Mouse (Mus musculus) urinary bladder, postnatal 36 days (tissue): ENCODE measurements around the gene Ccn5.
A peak's percentile ranks its signal among the peaks of the same experiment; 100 is the strongest.

Experiments used
- DNase-seq, 2 experiments: peaks; one replicate each; pipeline ENCODE4 v3.0.0; 2022; ENCODE audit warnings: low spot score in 2 of 2, mixed read lengths in 1 of 2

Ccn5 gene

DNA sequence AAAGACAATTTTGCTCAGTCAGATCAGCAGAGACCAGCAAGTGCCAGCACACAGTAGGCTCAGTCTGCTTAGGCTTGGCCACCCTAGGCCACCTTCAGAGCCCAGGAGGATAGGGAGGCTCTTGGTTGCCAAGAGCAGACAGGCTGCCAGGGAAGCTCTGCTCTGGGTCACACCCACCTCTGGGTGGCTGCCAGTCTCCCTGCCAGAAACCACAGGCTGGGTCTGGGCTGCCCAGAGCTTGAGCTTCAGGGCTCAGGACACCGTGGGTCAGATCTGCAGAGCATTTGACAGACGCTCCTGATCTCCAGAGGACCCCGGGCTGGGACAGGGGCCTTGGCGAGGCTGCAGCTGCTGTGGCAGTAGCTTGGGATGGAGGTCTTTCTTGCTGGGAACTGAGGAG lies at the start of gene Ccn5:
TSS of gene Ccn5 (plus strand) at position 255 of the 400 bp plus-strand sequence.
- DNase-seq = peak; percentile 21 to 79

DNA sequence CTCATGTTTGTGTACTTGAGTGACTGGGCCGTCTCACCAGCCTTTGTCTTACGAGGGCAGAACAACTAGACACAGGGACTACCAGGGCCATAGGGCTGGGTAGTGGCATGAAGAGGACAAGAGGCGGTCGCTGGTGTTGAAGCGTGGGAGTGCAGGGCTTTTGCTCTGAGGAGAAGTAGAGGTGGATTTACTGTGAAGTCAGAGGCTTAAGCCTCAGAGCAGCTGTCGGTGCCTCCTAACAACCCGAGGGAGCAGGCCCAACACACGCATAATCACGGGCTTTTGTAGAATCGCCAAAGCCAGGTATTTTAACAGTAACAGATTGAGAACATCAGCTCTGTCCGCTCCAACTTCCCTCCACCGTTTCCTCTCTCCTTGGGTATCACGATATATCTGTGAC lies 44.0 kb upstream of the Ccn5 start:
- no peak for DNase-seq

DNA sequence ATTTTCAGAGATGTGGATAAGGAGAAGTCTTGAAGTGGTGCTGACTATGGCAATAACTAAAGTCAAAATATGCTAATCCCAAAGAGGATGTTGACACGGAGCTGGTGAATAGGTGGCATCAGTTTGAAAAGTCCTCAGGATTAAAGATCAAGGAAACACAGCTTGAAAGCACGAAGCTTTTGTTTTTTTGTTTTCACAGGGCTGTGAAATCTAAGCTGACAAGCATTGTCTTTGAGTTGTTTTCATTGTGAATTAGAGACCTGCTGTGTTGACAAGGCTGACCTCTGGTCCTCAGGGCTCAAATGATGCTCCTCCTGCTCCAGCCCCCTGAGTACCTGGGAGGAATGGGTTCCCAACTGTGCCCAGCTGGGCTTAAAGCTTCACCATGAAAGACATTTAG lies 43.6 kb upstream of the Ccn5 start:
- DNase-seq = no peak

DNA sequence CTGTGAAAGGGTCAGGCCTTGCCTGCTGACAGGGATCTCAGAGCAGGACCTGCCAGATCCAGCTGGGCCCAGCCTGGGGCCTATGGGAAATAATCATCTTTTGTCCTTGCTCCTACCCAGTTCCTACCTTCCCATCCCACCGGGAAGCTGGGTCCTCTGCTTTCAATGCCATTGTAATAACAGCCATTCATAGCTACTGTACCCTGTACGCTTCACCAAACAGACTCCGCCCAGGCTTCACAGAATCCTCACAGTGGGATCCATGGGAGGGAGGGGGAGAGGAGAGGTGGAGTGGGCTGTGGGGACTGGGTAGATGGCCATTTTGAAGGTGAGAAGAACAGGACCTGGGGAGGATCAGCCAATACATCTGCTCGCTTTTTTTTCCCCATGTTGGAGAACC lies 41.8 kb upstream of the Ccn5 start:
- DNase-seq = no peak

DNA sequence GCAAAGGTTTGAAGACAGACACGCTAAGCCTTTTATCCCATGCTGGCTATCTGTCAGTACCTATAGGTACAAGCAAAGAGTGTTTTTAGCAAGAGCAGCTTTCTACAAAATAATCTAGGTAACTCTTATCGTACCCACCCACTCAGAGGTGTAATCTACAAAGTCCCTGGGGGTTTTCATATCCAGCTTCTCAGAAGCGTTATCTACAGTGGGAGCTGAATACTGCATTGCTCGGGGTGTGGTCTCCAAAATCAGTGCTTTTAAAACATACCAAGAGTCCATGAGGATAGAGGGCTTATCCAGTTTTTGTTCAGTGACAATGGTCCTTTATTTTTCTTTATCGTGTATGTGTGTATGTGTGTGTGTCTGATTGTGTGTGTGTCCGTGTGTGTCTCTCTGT lies 37.3 kb upstream of the Ccn5 start:
- DNase-seq = no peak

DNA sequence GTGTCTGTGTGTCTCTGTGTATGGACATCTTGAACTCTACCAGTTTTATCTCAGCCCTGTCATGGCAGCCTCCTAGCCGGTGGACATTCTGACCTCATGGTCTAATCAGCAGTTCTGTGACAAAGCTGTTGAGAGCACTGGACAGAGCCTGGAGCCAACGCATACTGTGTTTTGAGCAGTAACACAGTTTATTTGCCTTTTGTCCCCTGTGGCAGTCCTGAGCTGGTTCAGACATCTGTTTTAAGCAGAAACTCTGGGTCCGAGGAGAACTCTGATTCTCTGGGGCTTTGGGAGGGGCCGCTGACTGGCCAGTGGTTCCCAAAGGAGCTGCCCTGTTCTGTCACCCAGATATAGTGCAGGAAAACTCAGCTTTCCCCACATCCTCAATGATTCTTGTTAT lies 36.8 kb upstream of the Ccn5 start:
- DNase-seq = no peak

DNA sequence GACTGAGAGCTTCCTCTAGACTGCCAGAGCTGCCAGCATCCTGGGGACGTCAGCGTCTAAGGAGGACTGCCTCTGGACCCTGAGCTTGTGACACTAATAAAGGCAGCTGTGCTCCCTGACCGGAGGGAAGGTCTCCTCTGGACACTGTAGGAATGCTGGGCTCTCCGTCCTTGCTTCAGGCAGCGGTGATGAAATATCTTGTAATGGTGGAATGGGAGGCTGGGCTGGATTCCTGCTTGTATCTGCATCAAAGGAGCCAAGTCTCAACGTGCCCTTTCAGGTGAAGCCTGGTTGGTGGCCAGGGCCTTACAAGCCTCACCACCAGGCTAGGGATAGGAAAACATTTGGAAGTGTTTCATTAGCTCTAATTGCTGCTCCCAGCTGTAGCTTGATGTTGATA lies 33.6 kb upstream of the Ccn5 start:
- no peak for DNase-seq

DNA sequence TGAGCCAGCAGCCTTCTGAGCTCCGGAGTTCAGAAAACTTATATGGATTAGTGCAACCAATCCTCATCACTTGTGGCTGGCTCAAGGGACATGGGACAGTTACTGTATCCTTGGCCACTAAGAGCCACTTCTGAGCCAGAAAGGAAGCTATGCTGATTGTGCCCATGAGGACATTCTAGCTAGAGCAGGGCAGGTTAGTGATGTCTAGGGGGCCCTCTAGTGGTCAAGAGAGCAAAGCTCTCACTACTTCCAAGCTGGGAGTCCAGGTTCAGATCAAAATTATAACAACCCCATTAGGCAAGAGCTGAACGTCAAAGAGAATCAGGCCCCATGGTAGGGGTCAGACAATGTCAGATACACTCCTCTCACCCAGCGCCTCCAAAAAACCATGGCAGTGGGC lies 33.0 kb upstream of the Ccn5 start:
- DNase-seq = peak in 1 of 2 experiments; percentile 31

DNA sequence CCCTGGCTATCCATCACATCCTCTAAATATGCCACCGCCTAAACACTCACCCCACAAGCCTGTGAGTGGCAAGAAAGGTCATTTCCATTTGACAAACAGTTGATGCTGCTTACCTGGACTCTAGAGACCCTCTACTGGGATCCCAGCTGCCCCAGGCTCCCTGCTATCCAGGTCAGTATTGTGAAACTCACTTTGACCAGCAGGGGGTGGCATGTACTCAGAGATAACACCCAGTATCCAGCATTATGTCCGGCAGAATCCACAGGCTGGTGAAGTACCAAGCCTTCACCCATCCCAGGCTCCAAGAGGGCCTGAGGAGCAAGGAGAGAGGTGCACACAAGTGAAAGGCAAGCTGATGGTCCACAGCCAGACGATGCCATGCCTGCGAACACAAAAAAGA lies 32.2 kb upstream of the Ccn5 start:
- DNase-seq = peak; percentile 52 to 71

DNA sequence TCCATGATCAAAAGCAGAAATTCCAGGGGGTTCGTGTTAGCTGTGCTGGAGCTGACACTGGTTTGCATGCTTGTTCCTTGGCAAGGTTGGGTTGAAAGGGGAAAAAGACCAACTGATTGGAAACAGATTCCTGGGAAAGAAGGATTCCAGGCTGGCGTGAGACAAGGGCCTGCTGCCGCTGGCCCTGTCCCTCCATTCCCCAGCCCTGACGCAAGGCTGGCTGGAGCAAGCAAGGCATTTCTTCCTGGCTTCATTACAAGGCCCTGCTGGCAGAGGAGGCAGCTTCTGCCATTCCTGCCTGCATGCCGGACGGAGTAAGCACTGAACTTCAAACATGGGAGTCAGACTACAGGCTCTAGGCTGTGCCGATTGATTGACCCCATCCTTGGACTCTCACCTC lies 22.2 kb upstream of the Ccn5 start:
- peak in 1 of 2 experiments; percentile 60 for DNase-seq

DNA sequence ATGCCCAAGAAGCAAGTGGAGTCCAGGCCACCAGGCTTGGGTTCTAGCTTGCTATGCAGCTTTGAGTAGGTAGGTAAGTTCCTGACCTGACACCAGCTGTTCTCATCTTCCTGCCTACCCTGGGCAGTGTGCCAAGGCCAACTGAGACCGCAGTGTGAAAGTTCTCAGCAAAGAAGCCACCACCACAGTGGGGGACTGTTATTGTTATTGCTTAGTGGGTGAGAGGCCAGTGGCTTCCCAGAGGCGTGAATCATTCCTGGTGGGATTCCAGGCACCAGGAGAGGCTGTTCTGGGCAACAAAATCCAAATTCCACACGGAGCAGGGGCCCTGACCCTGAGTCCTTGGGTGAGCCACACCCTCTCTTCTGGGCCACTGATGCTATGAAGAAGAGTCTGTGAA lies 19.8 kb upstream of the Ccn5 start:
- DNase-seq = peak in 1 of 2 experiments; percentile 27

DNA sequence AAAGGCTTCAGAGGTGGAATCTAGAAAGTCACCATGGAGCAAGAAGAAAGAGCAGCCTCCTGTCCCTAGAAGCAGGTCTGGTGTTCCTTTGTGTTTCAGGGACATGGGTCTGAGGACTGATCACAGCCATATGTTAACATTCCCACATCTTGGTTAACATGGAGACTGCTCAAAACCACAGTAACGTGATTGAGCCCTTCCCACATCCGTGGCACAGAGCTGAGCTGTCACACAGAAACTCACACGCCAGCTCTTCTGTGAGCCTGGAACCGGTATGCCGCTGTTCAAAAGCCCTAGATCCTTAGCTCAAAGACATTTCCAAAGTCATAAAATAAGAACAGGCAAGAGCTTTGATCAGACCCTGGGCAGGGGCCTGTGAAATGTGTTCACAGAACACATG lies 19.3 kb upstream of the Ccn5 start:
- no peak for DNase-seq

DNA sequence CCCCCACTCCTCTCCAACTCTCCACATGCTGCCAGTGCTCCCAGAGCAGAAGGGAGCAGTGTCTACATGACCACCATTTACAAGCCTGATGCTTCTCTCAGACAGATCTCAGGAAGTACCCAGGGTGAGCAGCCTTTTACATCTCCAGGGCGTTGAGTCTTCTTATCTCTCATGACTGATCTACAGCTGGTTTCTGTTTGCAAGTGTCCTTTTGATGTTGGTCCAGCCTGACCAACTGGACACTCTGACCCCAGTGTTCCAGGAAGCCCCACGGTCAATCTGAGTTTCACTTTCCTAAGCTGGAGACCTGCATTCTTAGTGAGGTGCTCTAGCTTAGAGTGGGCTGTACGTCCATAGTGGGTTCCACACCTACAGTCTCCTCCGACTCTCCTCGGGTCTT lies 16.8 kb upstream of the Ccn5 start:
- no peak for DNase-seq

DNA sequence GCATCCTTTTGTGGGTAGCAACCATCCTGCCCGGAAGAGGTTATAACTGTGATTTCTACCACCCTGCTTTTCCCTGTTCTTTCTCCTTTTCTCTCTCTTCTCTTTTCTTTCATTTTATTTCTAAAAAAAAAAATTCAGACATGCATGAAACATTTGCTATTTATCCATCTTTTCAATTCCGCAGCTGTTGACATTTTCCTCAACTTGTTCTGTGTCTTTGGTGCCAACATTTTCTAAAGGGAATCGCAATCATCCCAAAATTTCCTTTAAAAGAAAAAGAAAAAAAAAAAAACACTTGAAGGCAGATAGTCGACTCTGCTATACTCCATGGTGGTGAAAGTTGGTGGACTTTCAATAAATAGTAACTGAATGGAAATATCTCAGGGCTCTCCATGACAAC lies 11.5 kb upstream of the Ccn5 start:
- no peak for DNase-seq

DNA sequence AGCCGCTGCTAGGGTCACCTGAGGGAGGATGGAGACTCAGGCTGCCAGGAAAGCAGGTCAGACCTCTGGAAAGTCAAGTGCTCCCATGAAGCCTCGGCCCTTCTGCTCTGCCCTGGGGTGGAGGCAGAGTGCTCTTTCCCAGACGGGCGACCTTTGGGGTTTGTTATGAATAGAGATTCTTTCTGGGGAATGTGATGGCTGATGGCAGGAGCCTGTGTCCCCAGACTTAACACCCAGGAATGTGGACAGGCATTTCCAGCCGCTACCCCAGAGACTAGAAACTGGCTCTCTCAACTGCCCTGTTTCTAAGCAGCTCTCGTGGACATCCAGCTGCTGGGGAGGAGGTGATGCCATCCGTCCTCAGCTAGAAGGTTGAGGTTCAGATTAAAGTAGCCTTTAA lies 11.0 kb upstream of the Ccn5 start:
- no peak for DNase-seq

DNA sequence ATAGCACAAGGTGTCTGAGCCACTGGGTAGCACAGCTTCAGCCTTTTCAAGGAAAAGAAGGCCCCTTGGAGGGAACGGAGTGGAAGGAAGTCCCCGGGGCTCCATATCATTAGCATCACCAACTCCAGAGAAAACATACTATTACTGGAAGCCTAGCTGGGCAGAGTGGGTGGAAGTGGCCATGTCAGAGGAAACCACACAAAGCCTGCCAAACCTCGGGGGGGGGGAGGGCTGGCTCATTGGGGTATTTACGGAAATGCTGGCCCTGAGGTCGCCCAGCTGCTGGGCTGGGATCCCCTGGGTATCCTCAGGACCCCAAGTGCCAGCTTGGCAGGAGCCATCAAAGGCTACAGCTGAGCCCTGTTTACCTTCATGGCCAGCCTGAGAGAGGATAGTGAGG lies 7.6 kb upstream of the Ccn5 start:
- no peak for DNase-seq

DNA sequence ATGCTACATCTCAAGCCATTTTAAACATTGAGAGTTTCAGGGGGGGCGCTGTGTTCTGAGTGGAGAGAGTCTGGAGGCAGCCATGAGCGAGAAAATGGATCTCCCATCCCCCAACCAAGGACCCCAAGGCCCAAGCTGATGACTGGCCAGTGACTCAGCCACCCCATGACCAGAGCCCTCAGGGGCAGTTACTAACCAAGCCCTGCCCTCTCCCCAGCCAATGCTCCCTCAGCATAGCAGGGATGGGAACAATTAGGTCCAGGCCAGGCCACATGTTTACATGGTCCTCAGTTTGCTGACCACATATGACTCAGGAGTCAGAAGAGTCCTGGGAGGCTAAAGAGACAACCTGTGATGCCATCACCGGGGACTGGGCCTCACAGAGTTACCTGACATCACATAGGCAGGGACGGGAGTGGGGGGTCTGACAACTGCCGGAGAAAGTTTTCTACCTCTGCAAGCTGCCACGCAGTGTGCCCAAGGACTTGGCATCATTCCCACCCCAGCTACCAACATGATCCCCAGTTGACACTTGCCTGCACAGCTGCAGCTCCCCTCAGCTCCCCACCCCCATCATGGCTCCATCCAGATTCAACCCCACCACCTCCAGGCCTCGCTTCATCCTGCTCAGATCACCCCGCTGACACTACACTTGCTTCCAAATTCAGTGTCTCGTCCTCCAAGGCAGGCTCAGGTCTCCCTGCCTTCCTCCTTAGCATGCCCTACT lies 5.8 kb upstream of the Ccn5 start:
- no peak for DNase-seq

DNA sequence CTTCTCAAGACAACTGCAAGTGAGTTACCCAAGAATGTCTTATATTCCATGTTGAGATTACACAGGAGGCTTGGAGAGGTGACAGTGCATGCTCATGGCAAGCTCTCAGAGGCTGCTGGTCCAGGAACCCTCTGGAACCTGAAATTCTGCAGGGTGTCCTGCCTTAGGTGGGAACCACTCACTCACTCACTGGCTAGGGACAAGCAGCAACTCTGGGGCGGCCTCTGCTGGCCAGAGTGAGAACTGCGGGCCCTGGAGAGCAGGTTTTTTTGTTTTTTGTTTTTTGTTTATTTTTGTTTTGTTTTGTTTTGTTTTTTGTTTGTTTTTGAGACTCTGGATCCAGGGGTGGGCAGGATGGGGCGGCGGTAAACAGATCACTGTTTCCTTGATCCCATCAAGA lies 2.6 kb downstream of the Ccn5 start:
- DNase-seq = peak; percentile 22 to 24

DNA sequence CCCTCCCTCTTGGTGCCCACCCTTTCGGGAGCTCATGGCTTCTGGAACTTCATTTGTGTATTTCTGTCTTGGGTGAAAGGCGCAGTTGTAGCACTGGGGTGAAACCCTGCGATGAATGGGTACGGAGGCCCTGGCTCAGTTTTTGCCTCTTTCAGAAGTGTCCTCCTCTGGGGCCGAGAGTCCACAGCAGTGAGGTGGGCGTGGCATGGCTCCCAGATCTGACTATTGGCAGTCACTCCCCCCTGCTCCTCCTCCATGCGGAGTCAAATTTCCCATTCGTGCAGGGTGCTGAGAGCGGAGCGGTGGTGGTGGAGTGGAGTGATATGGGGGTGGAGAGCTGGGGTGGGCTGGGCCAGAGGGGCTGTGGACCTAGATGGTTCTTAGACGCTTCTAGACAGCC lies 3.1 kb downstream of the Ccn5 start:
- peak in 1 of 2 experiments; percentile 29 for DNase-seq

DNA sequence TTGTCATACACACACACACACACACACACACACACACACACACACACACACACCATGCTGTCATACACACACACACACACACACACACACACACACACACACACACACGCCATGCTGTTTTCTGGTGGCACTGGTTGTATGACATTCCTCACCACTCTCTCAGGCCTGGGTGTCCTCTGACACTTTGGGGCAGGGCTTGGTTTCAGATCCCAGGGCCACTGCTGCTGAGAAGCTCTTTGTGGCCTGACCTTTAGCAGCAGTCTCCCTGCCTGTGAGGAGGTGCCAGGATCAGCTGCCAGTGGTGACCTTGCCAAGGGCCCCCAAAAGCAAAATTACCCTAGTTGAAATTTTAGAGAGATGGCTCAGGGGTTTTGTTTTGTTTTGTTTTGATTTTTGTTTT lies 5.2 kb downstream of the Ccn5 start:
- DNase-seq = no peak

DNA sequence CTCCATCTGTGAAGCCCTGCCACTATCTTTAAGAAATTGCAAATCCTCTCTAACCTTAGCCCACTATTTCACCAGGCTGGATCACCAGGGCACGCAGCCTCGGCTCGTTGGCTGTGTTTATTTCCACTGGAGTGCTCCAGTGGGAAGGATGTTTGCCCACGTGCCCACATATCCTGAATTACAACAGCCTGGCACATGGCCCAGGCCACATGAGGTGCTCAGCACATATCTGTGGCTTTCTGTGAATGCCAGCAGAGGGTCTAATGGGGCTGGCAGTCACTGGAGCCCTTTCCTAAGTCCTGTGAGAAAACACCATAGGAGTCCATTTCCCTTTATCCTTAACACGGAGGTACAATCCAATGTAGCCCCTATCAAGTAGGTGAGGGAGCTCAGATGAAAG lies 5.8 kb downstream of the Ccn5 start:
- no peak for DNase-seq

DNA sequence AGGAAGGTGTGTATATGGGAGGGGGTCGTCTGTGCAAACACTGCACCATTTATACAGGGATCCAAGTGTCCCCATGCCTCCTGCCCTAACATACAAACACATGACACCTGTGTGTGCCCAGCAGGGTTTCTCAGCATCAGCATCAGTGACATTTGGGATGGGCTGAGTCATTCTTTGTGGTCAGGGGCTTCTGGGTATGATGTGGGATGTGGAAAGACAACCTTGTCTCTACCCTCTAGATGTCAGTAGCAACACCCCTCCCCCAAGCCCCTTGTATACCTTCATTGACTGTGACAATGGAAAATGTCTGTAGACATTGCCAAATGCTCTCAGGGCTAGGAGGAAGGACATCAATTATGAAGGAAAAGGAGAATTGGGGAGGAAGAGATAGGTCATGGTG lies 10.5 kb downstream of the Ccn5 start:
- DNase-seq = no peak

DNA sequence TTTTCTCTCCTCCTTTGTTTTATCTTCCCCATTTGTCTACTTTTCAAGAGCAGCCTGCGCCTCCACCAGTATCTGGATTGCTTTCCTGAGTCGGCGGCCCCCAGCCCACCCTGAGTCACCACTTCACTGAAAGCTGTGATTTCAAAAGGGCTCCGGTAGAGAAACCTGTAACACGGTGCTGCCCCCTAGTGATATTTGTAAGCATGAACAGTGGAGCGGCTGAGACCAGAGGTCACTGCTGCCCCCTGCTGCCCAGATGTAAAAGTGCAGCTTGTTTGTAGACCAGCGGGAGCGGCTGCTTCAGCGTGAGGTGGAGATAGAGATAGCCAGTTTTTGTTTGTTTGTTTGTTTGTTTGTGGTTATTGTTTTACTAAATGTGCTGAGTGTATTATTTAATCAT lies 17.4 kb downstream of the Ccn5 start:
- peak; percentile 58 to 75 for DNase-seq

DNA sequence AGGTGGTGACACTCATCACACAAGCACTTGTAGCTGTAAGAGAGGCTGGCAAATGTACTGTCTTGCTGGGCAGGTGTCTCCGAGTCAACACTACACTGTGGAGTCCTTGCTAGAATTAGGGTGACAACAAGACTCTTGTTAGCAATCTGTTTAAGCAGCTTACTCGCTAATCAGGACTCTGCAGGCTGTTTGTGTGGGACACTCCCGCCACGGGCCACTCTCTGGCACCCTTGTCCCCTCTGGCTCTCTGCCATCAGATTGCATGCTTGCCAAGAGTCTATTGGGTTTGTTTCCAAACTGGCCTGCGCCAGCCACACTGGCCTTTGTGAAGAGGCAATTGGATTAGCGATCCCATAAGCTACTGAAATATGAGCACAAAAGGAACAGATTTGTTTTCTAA lies 18.9 kb downstream of the Ccn5 start:
- peak in 1 of 2 experiments; percentile 61 for DNase-seq
